Comparison of ENCODE assay signal across 8 mouse cellular contexts in genomic region chr7:63938914-63939396, GRCm38 (mm10). TPM values are rescaled to one million over a fixed set of nuclear protein-coding genes. Genes with fewer than 3 reads are reported as not detected.
DNase-seq lines count a peak whose midpoint lies in the region; ATAC-seq and TF ChIP-seq lines count a peak whose summit lies in the region.

Klf13 (minus strand) TSS chr7:63938915.

- H3K4me2 ChIP-seq in forebrain, embryonic 16.5 days (ENCODE audit: low read length): peak within 1 kb of the TSS; percentile 95
- H3K4me2 ChIP-seq in lung, embryonic 14.5 days: peak within 1 kb of the TSS; percentile 96

- H3K27ac ChIP-seq in ES-E14 (ENCODE audit: insufficient read depth, low read depth, low read length, poor library complexity, severe bottlenecking): peak within 1 kb of the TSS; percentile 96
- peak within 1 kb of the TSS; percentile 96 for H3K27ac ChIP-seq in forebrain, embryonic 16.5 days (ENCODE audit: low read length)
- H3K27ac ChIP-seq in layer of hippocampus, adult 2 months: peak within 1 kb of the TSS; percentile 100
- peak within 1 kb of the TSS; percentile 97 for H3K27ac ChIP-seq in lung, embryonic 14.5 days (ENCODE audit: low read depth)
- peak within 1 kb of the TSS; percentile 96 for H3K27ac ChIP-seq in olfactory bulb, adult 2 months (ENCODE audit: insufficient read depth, low read depth, low read length)
- peak within 1 kb of the TSS; percentile 90 for H3K27ac ChIP-seq in thymus, adult 2 months (ENCODE audit: control insufficient read depth, insufficient read depth, low read length)

- no peak for TF ChIP-seq CTCF in layer of hippocampus, adult 2 months (conservative IDR thresholded peaks at IDR 0.05)
- no peak for TF ChIP-seq CTCF in lung, embryonic 14.5 days (IDR thresholded peaks at IDR 0.05; ENCODE audit: low read depth)
- no peak for TF ChIP-seq CTCF in olfactory bulb, adult 2 months (IDR thresholded peaks at IDR 0.05; ENCODE audit: insufficient read depth, low read depth, low read length)
- TF ChIP-seq CTCF in thymus, adult 2 months (IDR thresholded peaks at IDR 0.05; ENCODE audit: borderline replicate concordance, control insufficient read depth, extremely low read depth, insufficient read depth, low read length, poor library complexity): peak; percentile 28; the same call in 1 of the 2 replicates

- H3K4me3 ChIP-seq in ES-E14 (ENCODE audit: insufficient read depth in 1 of 2, low read depth in 1 of 2, low read length in 2 of 2, poor library complexity in 1 of 2, severe bottlenecking in 1 of 2): peak within 1 kb of the TSS; percentile 83 to 94
- peak within 1 kb of the TSS; percentile 96 for H3K4me3 ChIP-seq in forebrain, embryonic 16.5 days (replicated peaks; ENCODE audit: low read length)
- peak within 1 kb of the TSS; percentile 94 for H3K4me3 ChIP-seq in layer of hippocampus, adult 2 months
- H3K4me3 ChIP-seq in lung, embryonic 14.5 days (ENCODE audit: low read depth, low read length): peak within 1 kb of the TSS; percentile 74
- H3K4me3 ChIP-seq in olfactory bulb, adult 2 months (ENCODE audit: insufficient read depth, low read depth, low read length): peak within 1 kb of the TSS; percentile 91
- peak within 1 kb of the TSS; percentile 79 for H3K4me3 ChIP-seq in thymus, adult 2 months (ENCODE audit: control insufficient read depth, insufficient read depth, low read length)

- H3K4me1 ChIP-seq in ES-E14 (ENCODE audit: control insufficient read depth in 2 of 2, insufficient read depth in 2 of 2, low read length in 2 of 2, poor library complexity in 1 of 2): peaks cover under 1 to 12% of the 10 kb centered on the region in 2 experiments; a peak in 2 of 4 replicates
- peaks cover 29% of the 10 kb centered on the region for H3K4me1 ChIP-seq in forebrain, embryonic 16.5 days (replicated peaks; ENCODE audit: control insufficient read depth, insufficient read depth, low read length)
- no peaks in the 10 kb centered on the region for H3K4me1 ChIP-seq in lung, embryonic 14.5 days (ENCODE audit: insufficient read depth)
- peaks cover 19% of the 10 kb centered on the region for H3K4me1 ChIP-seq in olfactory bulb, adult 2 months (ENCODE audit: control insufficient read depth, insufficient read depth, low read length)
- peaks cover 36% of the 10 kb centered on the region for H3K4me1 ChIP-seq in thymus, adult 2 months (replicated peaks; ENCODE audit: control insufficient read depth, insufficient read depth, low read length)

- DNase-seq in ES-E14 (ENCODE audit: low read depth, low spot score): peak; percentile 95
- DNase-seq in cerebellum, adult 18-20 months: peak; percentile 97
- DNase-seq in heart, postnatal 36 days: peak; percentile 96
- DNase-seq in layer of hippocampus, adult 2 months (ENCODE audit: low spot score in 2 of 2): peak; percentile 97 to 98
- peak; percentile 99 for DNase-seq in lung, embryonic 14.5 days
- DNase-seq in thymus, adult 2 months: peak; percentile 97

- under 1% methylated on average over 50 of the region's 50 CpGs for WGBS in forebrain, embryonic 16.5 days
- WGBS in lung, embryonic 14.5 days: under 1% methylated on average over 50 of the region's 50 CpGs
- WGBS in olfactory bulb, adult 2 months: under 1% methylated on average over 50 of the region's 50 CpGs
- WGBS in thymus, adult 2 months: under 1% methylated on average over 48 of the region's 50 CpGs

- H3K27me3 ChIP-seq in forebrain, embryonic 16.5 days (replicated peaks; ENCODE audit: control insufficient read depth, insufficient read depth, low read length): no peaks in the 10 kb centered on the region
- H3K27me3 ChIP-seq in lung, embryonic 14.5 days (ENCODE audit: insufficient read depth, low read length): no peaks in the 10 kb centered on the region
- no peaks in the 10 kb centered on the region for H3K27me3 ChIP-seq in thymus, adult 2 months (ENCODE audit: control insufficient read depth, insufficient read depth, low read length)

- peak; percentile 93 for ATAC-seq in forebrain, embryonic 16.5 days
- peak; percentile 90 for ATAC-seq in lung, embryonic 14.5 days (ENCODE audit: insufficient read depth)

- intact Hi-C loops in heart, postnatal 36 days (cut with DNase I): loop anchor here (5.0 kb wide), 2 partner anchors 123 to 348 kb away; partner anchors contain the start of gene Mtmr10

- TF ChIP-seq POLR2A in olfactory bulb, adult 2 months (IDR thresholded peaks at IDR 0.05; ENCODE audit: insufficient read depth, low read depth, low read length): peak; percentile 96
- peak; percentile 96 for TF ChIP-seq POLR2A in thymus, adult 2 months (IDR thresholded peaks at IDR 0.05; ENCODE audit: control insufficient read depth, extremely low read depth, insufficient read depth, low read length, poor library complexity)

- H3K9me3 ChIP-seq in ES-E14 (ENCODE audit: control insufficient read depth, insufficient read depth, low read depth, low read length): no peaks in the 10 kb centered on the region
- no peaks in the 10 kb centered on the region for H3K9me3 ChIP-seq in forebrain, embryonic 16.5 days (ENCODE audit: control insufficient read depth, low read length)
- no peaks in the 10 kb centered on the region for H3K9me3 ChIP-seq in lung, embryonic 14.5 days (ENCODE audit: low read depth, low read length)

- in situ Hi-C loops in ES-E14 (cut with MboI; ENCODE audit: low sequenced_read_pairs in 2 of 2, unreplicated experiment in 2 of 2): no loop called here

- H3K36me3 ChIP-seq in ES-E14 (ENCODE audit: control insufficient read depth, insufficient read depth, low read length, poor library complexity, severe bottlenecking): peaks cover 3% of the 10 kb centered on the region; the same call in 1 of the 2 replicates
- H3K36me3 ChIP-seq in forebrain, embryonic 16.5 days (ENCODE audit: control insufficient read depth, insufficient read depth): no peaks in the 10 kb centered on the region
- H3K36me3 ChIP-seq in lung, embryonic 14.5 days (ENCODE audit: insufficient read depth): no peaks in the 10 kb centered on the region
- no peaks in the 10 kb centered on the region for H3K36me3 ChIP-seq in thymus, adult 2 months (ENCODE audit: control insufficient read depth, insufficient read depth, low read length)

- peak within 1 kb of the TSS; percentile 92 for H3K9ac ChIP-seq in ES-E14 (ENCODE audit: insufficient read depth, low read depth, low read length, poor library complexity, severe bottlenecking)
- peak within 1 kb of the TSS; percentile 97 for H3K9ac ChIP-seq in forebrain, embryonic 16.5 days (replicated peaks; ENCODE audit: low read depth, low read length)
- peak within 1 kb of the TSS; percentile 80 for H3K9ac ChIP-seq in lung, embryonic 14.5 days

TF ChIP-seq in ES-E14, 5 proteins besides CTCF, POLR2A, EP300 and RAD21:
- no peak for TF ChIP-seq ZC3H11A (IDR thresholded peaks at IDR 0.05; ENCODE audit: borderline replicate concordance, low read depth, low read length)
- TF ChIP-seq HCFC1 (IDR thresholded peaks at IDR 0.05; ENCODE audit: borderline replicate concordance, insufficient read depth, low read length): peak; percentile 37; the same call in 1 of the 2 replicates
- TF ChIP-seq MAFK (IDR thresholded peaks at IDR 0.05; ENCODE audit: insufficient read depth, low read depth, low read length): no peak
- no peak for TF ChIP-seq ZNF384 (IDR thresholded peaks at IDR 0.05; ENCODE audit: low read depth, low read length)
- no peak for TF ChIP-seq CHD2 (IDR thresholded peaks at IDR 0.05; ENCODE audit: low read depth, low read length)
TF ChIP-seq in ES-E14: peak in this region for 1.

RNA-seq across cellular contexts. Expression of gene Klf13, which starts in this region (rescaled TPM):
- total RNA-seq in ES-E14 (2012; rRNA removed): 25.8 and 29.4 TPM in 2 replicates
- 31.1 and 33.7 TPM in 2 replicates for polyA plus RNA-seq in forebrain, embryonic 16.5 days (2015; fragmentation: Nextera tagmentation; extraction: Ambion mirVana)
- 10 to 100 TPM; 49.2 to 58.7 TPM for total RNA-seq in heart, postnatal 36 days (2021)
- total RNA-seq in layer of hippocampus, adult 2 months (2021): 100 to 1,000 TPM; 200 to 216 TPM
- 29.0 and 32.6 TPM in 2 replicates for polyA plus RNA-seq in lung, embryonic 14.5 days (2014; fragmentation: Nextera tagmentation; extraction: Ambion mirVana)
- 47.4 and 143 TPM in 2 replicates for polyA plus RNA-seq in olfactory bulb, adult 2 months (2012; ENCODE audit: insufficient read depth, insufficient read length, low replicate concordance, missing spikeins)
- 172 and 234 TPM in 2 replicates for polyA plus RNA-seq in thymus, adult 2 months (2012; rRNA removed)

Comparison
In these comparisons a context has a peak if more than half of its experiments do, and no peak if none do; other contexts are left out.
1. Peak in every context shown above with its lines: DNase-seq, ATAC-seq, H3K4me3 ChIP-seq and H3K27ac ChIP-seq.